Mouse (Mus musculus): ENCODE results near the gene Magohb.

DNA sequence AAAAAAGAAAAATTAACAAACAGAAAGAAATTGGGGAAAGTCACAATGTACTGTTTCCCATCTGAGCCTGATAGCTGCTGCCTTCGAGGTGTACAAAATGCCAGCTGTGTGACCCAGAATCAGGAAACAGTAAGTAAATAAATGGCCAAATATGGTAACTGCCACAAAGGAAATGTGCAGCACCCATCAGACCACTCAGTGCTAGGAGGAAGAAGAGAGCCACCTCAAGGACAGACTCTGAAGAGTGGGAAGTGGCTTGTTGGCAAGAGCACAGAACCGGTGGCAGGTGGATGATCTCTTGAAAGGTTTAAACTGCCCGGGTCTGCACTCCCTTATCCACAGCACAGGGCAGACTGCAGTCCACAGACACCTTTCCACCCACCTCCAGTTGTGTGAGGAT lies 15.0 kb upstream of the Magohb start:
- TF ChIP-seq CTCF (IDR thresholded peaks at IDR 0.05; ENCODE audit: low read depth) (no peak), EP300 (IDR thresholded peaks at IDR 0.05; ENCODE audit: low read depth) (no peak)

Data from heart, postnatal 0 days (tissue).